Mouse (Mus musculus) heart, postnatal 0 days (tissue): ENCODE measurements around the gene Csnk2a2. TPM values are rescaled to one million over a fixed set of nuclear protein-coding genes. Genes with fewer than 3 reads are reported as not detected.

ENCODE experiments used
- ATAC-seq: fragments of 200-750 bp; cut with Nextera tagmentation; 2 replicates; pipeline ENCODE4 v1.8.0; 2017; ENCODE audit warnings: low read depth, moderate number of reproducible peaks, moderate library complexity; ENCODE audit not compliant: insufficient read depth
- DNase-seq: peaks from one replicate; pipeline ENCODE4 v3.0.0-alpha.2; 2016; ENCODE audit warnings: low spot score
- H3K27ac ChIP-seq: fragments of 300-500 bp; sonication (generic); 2 replicates; pipeline ENCODE4 v1.5.1; 2014; ENCODE audit warnings: low read depth, mild to moderate bottlenecking
- H3K27me3 ChIP-seq: fragments of 300-500 bp; sonication (generic); 2 replicates; pipeline ENCODE4 v1.6.1; 2014; ENCODE audit warnings: low read length, mixed read lengths; ENCODE audit not compliant: control insufficient read depth, insufficient read depth
- H3K36me3 ChIP-seq: fragments of 300-500 bp; sonication (generic); replicated peaks from 2 replicates; pipeline ENCODE4 v1.6.1; 2014; ENCODE audit warnings: low read length, mixed read lengths; ENCODE audit not compliant: control insufficient read depth, insufficient read depth
- H3K4me1 ChIP-seq: fragments of 300-500 bp; sonication (generic); 2 replicates; pipeline ENCODE4 v1.6.1; 2014; ENCODE audit warnings: antibody characterized with exemption; ENCODE audit not compliant: control insufficient read depth, insufficient read depth
- H3K4me2 ChIP-seq: fragments of 300-500 bp; sonication (generic); 2 replicates; pipeline ENCODE4 v1.6.1; 2014; ENCODE audit warnings: low read depth, mild to moderate bottlenecking, low read length, moderate library complexity
- H3K4me3 ChIP-seq: fragments of 300-500 bp; sonication (generic); 2 replicates; pipeline ENCODE4 v1.5.1; 2014; ENCODE audit warnings: low read depth, low read length
- H3K9ac ChIP-seq: fragments of 300-500 bp; sonication (generic); replicated peaks from 2 replicates; pipeline ENCODE4 v1.6.1; 2014; ENCODE audit warnings: low read depth, low read length, mixed read lengths
- H3K9me3 ChIP-seq: fragments of 300-500 bp; sonication (generic); replicated peaks from 2 replicates; pipeline ENCODE4 v1.6.1; 2016; ENCODE audit warnings: low read length; ENCODE audit not compliant: control insufficient read depth
- CTCF ChIP-seq: IDR thresholded peaks from 2 replicates; pipeline ENCODE4 v1.5.1; 2016; ENCODE audit warnings: antibody characterized with exemption, control low read depth, low read depth
- EP300 ChIP-seq: IDR thresholded peaks from 2 replicates; pipeline ENCODE4 v1.6.1; 2016; ENCODE audit warnings: antibody characterized with exemption, low read depth
- WGBS: fragments of 180-500 bp; shearing (Covaris S2); extraction: QIAGEN DNeasy Blood & Tissue Kit; methylation state at CpG from one replicate; pipeline ENCODE4 v1.1.7; 2014; 5-methylcytosine and 5-hydroxymethylcytosine counted together
- polyA plus RNA-seq: library from polyadenylated mRNA; unstranded; fragments of >200 nt; fragmentation: Nextera tagmentation; extraction: Ambion mirVana; gene quantifications from 2 replicates; pipeline ENCODE4 v1.2.1, GENCODE M21; 2015
- total RNA-seq: library from RNA; depleted of rRNA; stranded (reverse); fragments of >200 nt; gene quantifications from 2 replicates; pipeline ENCODE4 v1.2.3, GENCODE M21; 2014; ENCODE audit warnings: low replicate concordance

Gene Csnk2a2
- total and polyA plus RNA-seq, 2 experiments from 2014 or later, result 6.2 to 27.6 TPM

DNA sequence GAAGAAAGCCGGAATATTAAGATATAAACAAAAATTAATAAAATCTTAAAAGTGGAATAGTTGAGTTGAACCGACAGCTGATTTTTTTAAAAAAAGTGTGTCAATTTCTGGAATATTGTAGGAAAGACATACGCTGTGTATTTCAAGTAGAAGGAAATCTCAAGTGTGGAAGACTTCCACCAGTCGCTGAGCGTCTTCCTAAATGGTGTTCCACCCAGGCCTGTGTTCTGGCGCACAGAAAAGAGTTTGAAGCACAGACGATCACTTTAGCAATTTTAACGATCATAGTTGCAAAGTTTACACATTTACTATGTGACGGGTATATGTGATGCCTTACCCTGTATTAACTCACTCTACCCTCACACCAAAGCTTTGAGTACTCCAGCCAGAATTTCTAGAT is 54.4 kb downstream of the Csnk2a2 start:
- Histone ChIP-seq H3K4me2 (0 out of 2 replicates have a peak overlapping the region, but pooled peaks have one; percentile 39), H3K9ac (no peak overlapping the region), H3K4me1 (peaks cover 25% of the 10 kb centered on the region), H3K36me3 (no peaks in the 10 kb centered on the region), H3K27me3 (no peaks in the 10 kb centered on the region), H3K9me3 (no peaks in the 10 kb centered on the region), H3K4me3 (peak overlapping the region; percentile 77; the same call in 1 of the 2 replicates), H3K27ac (no peak overlapping the region)
- TF ChIP-seq EP300 (no peak), CTCF (no peak)
- ATAC-seq (no peak), DNase-seq (no peak)
- WGBS, result 92% methylated on average over 9 of the region's 9 CpGs

GRCm38 (mm10) chr8:95434686-95435439 is 55.0 kb downstream of the Csnk2a2 start, which contains the start of gene Cfap20:
TSS of gene Cfap20 (minus strand) at chr8:95434869.
- H3K36me3 ChIP-seq, result no peaks in the 10 kb centered on the region
- TF ChIP-seq CTCF (no peak), EP300 (peak; percentile 83)
- ATAC-seq, result peak; percentile 91

GRCm38 (mm10) chr8:95434233-95434632 is 55.6 kb downstream of the Csnk2a2 start:
- peak overlapping the region; percentile 88 for H3K4me2 ChIP-seq
- DNase-seq (peak; percentile 31), ATAC-seq (peak; percentile 9; the same call in 1 of the 2 replicates)
- H3K9me3 ChIP-seq, result no peaks in the 10 kb centered on the region
- no peaks in the 10 kb centered on the region for H3K36me3 ChIP-seq
- H3K4me1 ChIP-seq, result peaks cover 36% of the 10 kb centered on the region
- 1% methylated on average over 25 of the region's 25 CpGs for WGBS
- peak overlapping the region; percentile 77 for H3K4me3 ChIP-seq
- peak overlapping the region; percentile 81 for H3K9ac ChIP-seq
- TF ChIP-seq EP300 (no peak), CTCF (no peak)
- no peaks in the 10 kb centered on the region for H3K27me3 ChIP-seq
- H3K27ac ChIP-seq, result peak overlapping the region; percentile 89

More at GRCm38 (mm10) chr8:95434686-95435439, 55.0 kb downstream of the Csnk2a2 start, which contains the start of gene Cfap20:
- Histone ChIP-seq H3K9ac (peak within 1 kb of the TSS; percentile 81), H3K27ac (peak within 1 kb of the TSS; percentile 89), H3K4me1 (peaks cover 31% of the 10 kb centered on the region), H3K27me3 (no peaks in the 10 kb centered on the region), H3K9me3 (no peaks in the 10 kb centered on the region), H3K4me3 (peak within 1 kb of the TSS; percentile 77), H3K4me2 (peak within 1 kb of the TSS; percentile 88)
- WGBS, result 1% methylated on average over 51 of the region's 51 CpGs
- DNase-seq, result peak; percentile 97

GRCm38 (mm10) chr8:95433124-95433523 is 56.7 kb downstream of the Csnk2a2 start:
- peaks cover 47% of the 10 kb centered on the region for H3K4me1 ChIP-seq
- WGBS, result 20% methylated on average over 4 of the region's 4 CpGs
- TF ChIP-seq CTCF (no peak), EP300 (no peak)
- H3K4me3 ChIP-seq, result peak overlapping the region; percentile 77
- ATAC-seq (no peak), DNase-seq (no peak)
- H3K9ac ChIP-seq, result peak overlapping the region; percentile 81
- no peaks in the 10 kb centered on the region for H3K27me3 ChIP-seq
- peak overlapping the region; percentile 88 for H3K4me2 ChIP-seq
- H3K27ac ChIP-seq, result peak overlapping the region; percentile 89
- H3K9me3 ChIP-seq, result no peaks in the 10 kb centered on the region
- no peaks in the 10 kb centered on the region for H3K36me3 ChIP-seq

DNA sequence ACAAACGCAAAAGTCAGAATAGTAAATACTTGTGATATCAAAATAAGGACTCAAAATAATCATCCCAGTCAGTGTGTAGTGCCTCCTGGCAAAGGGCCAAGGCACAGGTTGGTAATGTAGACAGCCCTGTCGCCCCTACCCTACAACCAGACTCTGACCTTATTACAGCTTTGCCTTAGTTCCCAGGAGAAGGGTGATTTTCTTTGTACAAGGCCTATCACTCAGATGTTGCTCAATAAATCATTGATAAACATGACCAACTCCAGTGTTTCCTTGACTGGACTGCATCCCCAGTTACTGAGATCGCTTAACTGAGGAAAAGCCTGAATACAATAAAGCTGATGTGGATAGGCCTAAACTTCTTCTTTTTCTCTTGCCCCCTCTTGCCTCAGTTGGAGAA is 57.4 kb downstream of the Csnk2a2 start:
- Histone ChIP-seq H3K27ac (peak overlapping the region; percentile 89; the same call in 1 of the 2 replicates), H3K4me2 (peak overlapping the region; percentile 88), H3K4me1 (peaks cover 52% of the 10 kb centered on the region), H3K9ac (peak overlapping the region; percentile 81; the same call in 1 of the 2 replicates), H3K4me3 (peak overlapping the region; percentile 77), H3K27me3 (no peaks in the 10 kb centered on the region), H3K36me3 (no peaks in the 10 kb centered on the region), H3K9me3 (no peaks in the 10 kb centered on the region)
- 29% methylated on average over 3 of the region's 3 CpGs for whole genome bisulfite sequencing
- no peak for DNase-seq
- TF ChIP-seq CTCF (no peak), EP300 (no peak)
- ATAC-seq, result no peak
